In genomic region chr3:86001271-86001670, GRCm38 (mm10) we compare ENCODE assay signal across 32 mouse cellular contexts. TPM values are rescaled to one million over a fixed set of nuclear protein-coding genes. Genes with fewer than 3 reads are reported as not detected.
DNase-seq lines count a peak whose midpoint lies in the region; ATAC-seq and TF ChIP-seq lines count a peak whose summit lies in the region.
"Had no signal": no experiment of that assay in that cellular context is flagged by ENCODE, and none has a peak within 500 bp of the region (broad histone marks: within the 10 kb centered on the region; RNA-seq: fewer than 3 reads in every experiment).

No protein-coding gene starts in this region.

- no peak overlapping the region for H3K9ac ChIP-seq in lung, postnatal 0 days (replicated peaks; ENCODE audit: low read depth)
- no peak overlapping the region for H3K9ac ChIP-seq in liver, embryonic 12.5 days
- no peak overlapping the region for H3K9ac ChIP-seq in liver, embryonic 15.5 days
- H3K9ac ChIP-seq: embryonic facial prominence, embryonic 12.5 days; embryonic facial prominence, embryonic 15.5 days; forebrain, postnatal 0 days; heart, embryonic 12.5 days; heart, embryonic 15.5 days; hindbrain, embryonic 13.5 days had no signal

- ATAC-seq in lung, postnatal 0 days: no peak
- peak; percentile 79 for ATAC-seq in liver, embryonic 12.5 days
- ATAC-seq in liver, embryonic 15.5 days (ENCODE audit: insufficient read depth): peak; percentile 49; the same call in 1 of the 2 replicates
- peak; percentile 18; the same call in 1 of the 2 replicates for ATAC-seq in megakaryocyte-erythroid progenitor cell, adult 5-6 weeks (replicated peaks; ENCODE audit: low FRiP score, low TSS enrichment, poor library complexity, severe bottlenecking)
- ATAC-seq: CD4-positive, CD25-positive, alpha-beta regulatory T cell, adult 4 months; forebrain, embryonic 14.5 days; forebrain, postnatal 0 days had no signal

- peak overlapping the region; percentile 48; the same call in 1 of the 2 replicates for H3K27ac ChIP-seq in lung, postnatal 0 days (ENCODE audit: low read length)
- peak overlapping the region; percentile 62 for H3K27ac ChIP-seq in liver, embryonic 12.5 days
- no peak overlapping the region for H3K27ac ChIP-seq in liver, embryonic 15.5 days (replicated peaks)
- H3K27ac ChIP-seq: embryonic facial prominence, embryonic 12.5 days; embryonic facial prominence, embryonic 15.5 days; gastrocnemius, adult 2 months; heart, embryonic 15.5 days; hindbrain, embryonic 10.5 days; hindbrain, embryonic 13.5 days had no signal

- 65% methylated on average over 3 of the region's 3 CpGs for WGBS in lung, postnatal 0 days
- WGBS in liver, embryonic 12.5 days (ENCODE audit: insufficient replicate concordance): 24% methylated on average over 3 of the region's 3 CpGs
- 30% methylated on average over 3 of the region's 3 CpGs for WGBS in liver, embryonic 15.5 days (ENCODE audit: insufficient replicate concordance)

- H3K4me2 ChIP-seq in lung, postnatal 0 days (replicated peaks; ENCODE audit: low read depth, low read length): no peak overlapping the region
- peak overlapping the region; percentile 9; the same call in 1 of the 2 replicates for H3K4me2 ChIP-seq in liver, embryonic 12.5 days
- H3K4me2 ChIP-seq in liver, embryonic 15.5 days: no peak overlapping the region
- H3K4me2 ChIP-seq: embryonic facial prominence, embryonic 12.5 days; embryonic facial prominence, embryonic 15.5 days; heart, embryonic 12.5 days; heart, embryonic 15.5 days; hindbrain, embryonic 13.5 days had no signal

- H3K9me3 ChIP-seq in lung, postnatal 0 days (ENCODE audit: low read length): no peaks in the 10 kb centered on the region
- 0 out of 2 replicates have a peak, but pooled peaks cover 5% of the 10 kb centered on the region for H3K9me3 ChIP-seq in liver, embryonic 12.5 days (replicated peaks)
- no peaks in the 10 kb centered on the region for H3K9me3 ChIP-seq in liver, embryonic 15.5 days (replicated peaks)
- H3K9me3 ChIP-seq: embryonic facial prominence, embryonic 12.5 days; embryonic facial prominence, embryonic 15.5 days; heart, embryonic 12.5 days; heart, embryonic 15.5 days; hindbrain, embryonic 13.5 days had no signal

- no peak overlapping the region for H3K4me3 ChIP-seq in lung, postnatal 0 days (ENCODE audit: low read depth, low read length)
- no peak overlapping the region for H3K4me3 ChIP-seq in liver, embryonic 12.5 days
- H3K4me3 ChIP-seq in liver, embryonic 15.5 days (replicated peaks): no peak overlapping the region
- H3K4me3 ChIP-seq: embryonic facial prominence, embryonic 12.5 days; embryonic facial prominence, embryonic 15.5 days; gastrocnemius, adult 2 months; heart, embryonic 12.5 days; heart, embryonic 15.5 days; hindbrain, embryonic 10.5 days; hindbrain, embryonic 13.5 days had no signal

- no peak for DNase-seq in lung, postnatal 0 days (ENCODE audit: low spot score)
- DNase-seq in lung, postnatal 4 days: no peak
- no peak for DNase-seq in embryo, embryonic 10 days (ENCODE audit: low spot score)
- DNase-seq in thymus, postnatal 10 days (ENCODE audit: low spot score in 2 of 2): no peak
- no peak for DNase-seq in adrenal gland, adult 18-20 months (ENCODE audit: low spot score in 2 of 2)
- DNase-seq: adrenal gland, adult 8-10 months; adrenal gland, postnatal 25 days; cerebellum, adult 18-20 months; cerebellum, adult 9-10 months; cerebellum, postnatal 14 days; forebrain, postnatal 0 days; gastrocnemius, adult 2 months; gastrocnemius, postnatal 14 days; heart, adult 11 months; heart, postnatal 10 days; heart, postnatal 36 days had no signal

- no peak for TF ChIP-seq EP300 in lung, postnatal 0 days (IDR thresholded peaks at IDR 0.05)

- H3K27me3 ChIP-seq in lung, postnatal 0 days (replicated peaks; ENCODE audit: insufficient read depth, low read length): no peaks in the 10 kb centered on the region
- no peaks in the 10 kb centered on the region for H3K27me3 ChIP-seq in liver, embryonic 12.5 days (replicated peaks)
- H3K27me3 ChIP-seq in liver, embryonic 15.5 days: no peaks in the 10 kb centered on the region
- H3K27me3 ChIP-seq: embryonic facial prominence, embryonic 12.5 days; embryonic facial prominence, embryonic 15.5 days; heart, embryonic 12.5 days; heart, embryonic 15.5 days; hindbrain, embryonic 13.5 days had no signal

- H3K36me3 ChIP-seq in lung, postnatal 0 days (ENCODE audit: insufficient read depth, low read length): no peaks in the 10 kb centered on the region
- H3K36me3 ChIP-seq in liver, embryonic 12.5 days: no peaks in the 10 kb centered on the region
- H3K36me3 ChIP-seq in liver, embryonic 15.5 days (replicated peaks): no peaks in the 10 kb centered on the region
- H3K36me3 ChIP-seq: embryonic facial prominence, embryonic 12.5 days; embryonic facial prominence, embryonic 15.5 days; heart, embryonic 12.5 days; heart, embryonic 15.5 days; hindbrain, embryonic 10.5 days; hindbrain, embryonic 13.5 days had no signal

- no peaks in the 10 kb centered on the region; the same call in 1 of the 2 replicates for H3K4me1 ChIP-seq in lung, postnatal 0 days (ENCODE audit: insufficient read depth, low read depth, low read length)
- H3K4me1 ChIP-seq in liver, embryonic 12.5 days: peaks cover 30% of the 10 kb centered on the region
- peaks cover 20% of the 10 kb centered on the region for H3K4me1 ChIP-seq in liver, embryonic 15.5 days (replicated peaks)
- H3K4me1 ChIP-seq: embryonic facial prominence, embryonic 12.5 days; embryonic facial prominence, embryonic 15.5 days; heart, embryonic 15.5 days; hindbrain, embryonic 13.5 days had no signal

- TF ChIP-seq CTCF in lung, postnatal 0 days (IDR thresholded peaks at IDR 0.05): no peak

RNA-seq across cellular contexts. Expression of gene Prss48, which starts 1.0 kb away (rescaled TPM):
- not detected in 2 replicates for polyA plus RNA-seq in lung, postnatal 0 days (2015; fragmentation: Nextera tagmentation; extraction: Ambion mirVana)
- polyA plus RNA-seq in liver, embryonic 12.5 days (2016; fragmentation: Nextera tagmentation; extraction: Ambion mirVana): not detected in 2 replicates
- polyA plus RNA-seq in liver, embryonic 15.5 days (2015; fragmentation: Nextera tagmentation; extraction: Ambion mirVana): not detected in 2 replicates
- not detected in 2 replicates for total RNA-seq in megakaryocyte-erythroid progenitor cell, adult 5-6 weeks (2014; fragmentation: Nextera tagmentation)
- total RNA-seq in megakaryocyte-erythroid progenitor cell, adult 5-6 weeks (2017): not detected in 2 replicates
- total RNA-seq in adrenal gland, adult 18-20 months (2021): not detected
- total RNA-seq: adrenal gland, adult 8-10 months; adrenal gland, postnatal 25 days; forebrain, postnatal 0 days; gastrocnemius, adult 2 months; gastrocnemius, postnatal 14 days; gastrocnemius, postnatal 4 days; heart, postnatal 10 days; heart, postnatal 36 days; MEL had no signal
- polyA plus RNA-seq: brain, embryonic 14.5 days; CD4-positive, CD25-positive, alpha-beta regulatory T cell, adult 4 months; embryonic facial prominence, embryonic 12.5 days; embryonic facial prominence, embryonic 15.5 days; forebrain, embryonic 11.5 days; forebrain, embryonic 14.5 days; forebrain, postnatal 0 days; frontal cortex, adult 2 months; heart, embryonic 12.5 days; heart, embryonic 15.5 days; hindbrain, embryonic 10.5 days; hindbrain, embryonic 13.5 days had no signal

RNA-seq across cellular contexts. Expression of gene Sh3d19, which starts 30.4 kb away (rescaled TPM):
- polyA plus RNA-seq in lung, postnatal 0 days (2015; fragmentation: Nextera tagmentation; extraction: Ambion mirVana): 28.3 and 33.0 TPM in 2 replicates
- polyA plus RNA-seq in liver, embryonic 12.5 days (2016; fragmentation: Nextera tagmentation; extraction: Ambion mirVana): 11.9 and 12.7 TPM in 2 replicates
- 7.0 and 10.7 TPM in 2 replicates for polyA plus RNA-seq in liver, embryonic 15.5 days (2015; fragmentation: Nextera tagmentation; extraction: Ambion mirVana)
- total RNA-seq in megakaryocyte-erythroid progenitor cell, adult 5-6 weeks (2014; fragmentation: Nextera tagmentation): 3.0 and 3.2 TPM in 2 replicates
- total RNA-seq in megakaryocyte-erythroid progenitor cell, adult 5-6 weeks (2017): 5.6 and 7.7 TPM in 2 replicates
- total RNA-seq in adrenal gland, adult 18-20 months (2021): 10 to 100 TPM; 10.6 to 16.6 TPM
